Comparison of ENCODE assay signal across 34 mouse cellular contexts in genomic region chr1:185628401-185628800, GRCm38 (mm10).
"Had no signal": no experiment of that assay in that cellular context is flagged by ENCODE, and none has a peak within 500 bp of the region (broad histone marks: within the 10 kb centered on the region; RNA-seq: fewer than 3 reads in every experiment).

No protein-coding gene starts in this region.

- H3K4me1 ChIP-seq: heart, embryonic 15.5 days; hindbrain, embryonic 10.5 days; hindbrain, embryonic 12.5 days; hindbrain, embryonic 13.5 days; hindbrain, embryonic 15.5 days; intestine, embryonic 15.5 days; kidney, embryonic 15.5 days had no signal

- H3K9ac ChIP-seq: heart, embryonic 12.5 days; heart, embryonic 13.5 days; heart, embryonic 15.5 days; hindbrain, embryonic 12.5 days; hindbrain, embryonic 13.5 days; hindbrain, embryonic 14.5 days; hindbrain, embryonic 15.5 days; intestine, embryonic 15.5 days; kidney, embryonic 15.5 days had no signal

- H3K27me3 ChIP-seq: heart, embryonic 12.5 days; heart, embryonic 13.5 days; heart, embryonic 15.5 days; hindbrain, embryonic 12.5 days; hindbrain, embryonic 13.5 days; hindbrain, embryonic 15.5 days; intestine, embryonic 15.5 days; kidney, embryonic 15.5 days had no signal

- H3K4me3 ChIP-seq: heart, embryonic 12.5 days; heart, embryonic 13.5 days; heart, embryonic 15.5 days; hindbrain, embryonic 10.5 days; hindbrain, embryonic 12.5 days; hindbrain, embryonic 13.5 days; hindbrain, embryonic 15.5 days; intestine, embryonic 15.5 days; kidney, embryonic 15.5 days; layer of hippocampus, adult 2 months; left cerebral cortex, adult 2 months had no signal

- DNase-seq: heart, postnatal 10 days; heart, postnatal 14 days; heart, postnatal 36 days; heart, postnatal 4 days; kidney, adult 11 months; kidney, adult 18-20 months; kidney, adult 2 months; kidney, adult 8-10 months; kidney, adult 9 months; kidney, postnatal 10 days; kidney, postnatal 14 days; kidney, postnatal 25 days; kidney, postnatal 36 days; kidney, postnatal 4 days; layer of hippocampus, adult 9-11 months; layer of hippocampus, postnatal 36 days had no signal

- H3K27ac ChIP-seq: heart, embryonic 13.5 days; heart, embryonic 15.5 days; hindbrain, embryonic 10.5 days; hindbrain, embryonic 12.5 days; hindbrain, embryonic 13.5 days; hindbrain, embryonic 14.5 days; hindbrain, embryonic 15.5 days; hindbrain, postnatal 0 days; intestine, embryonic 15.5 days; kidney, embryonic 15.5 days; kidney, postnatal 0 days; layer of hippocampus, adult 2 months; left cerebral cortex, adult 2 months had no signal

- H3K4me2 ChIP-seq: heart, embryonic 12.5 days; heart, embryonic 13.5 days; heart, embryonic 15.5 days; hindbrain, embryonic 12.5 days; hindbrain, embryonic 13.5 days; hindbrain, embryonic 14.5 days; hindbrain, embryonic 15.5 days; intestine, embryonic 15.5 days; kidney, embryonic 15.5 days had no signal

- H3K9me3 ChIP-seq: heart, embryonic 12.5 days; heart, embryonic 13.5 days; heart, embryonic 15.5 days; hindbrain, embryonic 10.5 days; hindbrain, embryonic 12.5 days; hindbrain, embryonic 13.5 days; hindbrain, embryonic 15.5 days; intestine, embryonic 15.5 days; kidney, embryonic 15.5 days had no signal

- H3K36me3 ChIP-seq: heart, embryonic 12.5 days; heart, embryonic 13.5 days; heart, embryonic 15.5 days; hindbrain, embryonic 10.5 days; hindbrain, embryonic 12.5 days; hindbrain, embryonic 13.5 days; hindbrain, embryonic 15.5 days; intestine, embryonic 15.5 days; kidney, embryonic 15.5 days had no signal

- ATAC-seq: hindbrain, embryonic 16.5 days; hindbrain, postnatal 0 days; inflammation-experienced regulatory T-cells, adult 6 months; intestine, embryonic 15.5 days; intestine, embryonic 16.5 days; intestine, postnatal 0 days had no signal
